Mouse (Mus musculus) neural tube, embryonic 14.5 days (tissue): ENCODE data around the gene Mtg1. TPM values are rescaled to one million over a fixed set of nuclear protein-coding genes. Genes with fewer than 3 reads are reported as not detected.
A peak's percentile ranks its signal among the peaks of the same experiment; 100 is the strongest.

Experiments
- ATAC-seq: fragments of 200-750 bp; cut with Nextera tagmentation; 2 replicates; pipeline ENCODE4 v1.8.0; 2017; ENCODE audit warnings: low read depth, mild to moderate bottlenecking, moderate TSS enrichment, moderate library complexity
- H3K27ac ChIP-seq: fragments of 300-500 bp; sonication (generic); 2 replicates; pipeline ENCODE4 v1.5.1; 2014; ENCODE audit warnings: low read depth, mild to moderate bottlenecking, control low read depth, low read length, moderate library complexity, mixed read lengths
- H3K27me3 ChIP-seq: fragments of 300-500 bp; sonication (generic); 2 replicates; pipeline ENCODE4 v1.6.1; 2014; ENCODE audit warnings: low read length; ENCODE audit not compliant: control insufficient read depth, insufficient read depth
- H3K36me3 ChIP-seq: fragments of 300-500 bp; sonication (generic); 2 replicates; pipeline ENCODE4 v1.6.1; 2014; ENCODE audit warnings: low read length, mixed read lengths; ENCODE audit not compliant: control insufficient read depth, insufficient read depth
- H3K4me1 ChIP-seq: fragments of 300-500 bp; sonication (generic); 2 replicates; pipeline ENCODE4 v1.6.1; 2014; ENCODE audit warnings: low read length; ENCODE audit not compliant: control insufficient read depth, insufficient read depth
- H3K4me2 ChIP-seq: fragments of 300-500 bp; sonication (generic); 2 replicates; pipeline ENCODE4 v1.6.1; 2014; ENCODE audit warnings: mild to moderate bottlenecking, low read depth, low read length, control low read depth
- H3K4me3 ChIP-seq: fragments of 300-500 bp; sonication (generic); 2 replicates; pipeline ENCODE4 v1.5.1; 2014; ENCODE audit warnings: low read depth, low read length, control low read depth, mixed read lengths
- H3K9ac ChIP-seq: fragments of 300-500 bp; sonication (generic); replicated peaks from 2 replicates; pipeline ENCODE4 v1.6.1; 2014; ENCODE audit warnings: low read depth, mild to moderate bottlenecking, control low read depth, low read length, mixed read lengths
- H3K9me3 ChIP-seq: fragments of 300-500 bp; sonication (generic); 2 replicates; pipeline ENCODE4 v1.6.1; 2016; ENCODE audit warnings: low read length; ENCODE audit not compliant: control insufficient read depth
- WGBS: fragments of 180-500 bp; shearing (Covaris S2); extraction: QIAGEN DNeasy Blood & Tissue Kit; methylation state at CpG from one replicate; pipeline ENCODE4 v1.1.7; 2014; 5-methylcytosine and 5-hydroxymethylcytosine counted together
- polyA plus RNA-seq: library from polyadenylated mRNA; unstranded; fragments of >200 nt; fragmentation: Nextera tagmentation; extraction: Ambion mirVana; gene quantifications from 2 replicates; pipeline ENCODE4 v1.2.1, GENCODE M21; 2014

The Mtg1 gene
- polyA plus RNA-seq, result 33.7 and 39.6 TPM in 2 replicates

DNA sequence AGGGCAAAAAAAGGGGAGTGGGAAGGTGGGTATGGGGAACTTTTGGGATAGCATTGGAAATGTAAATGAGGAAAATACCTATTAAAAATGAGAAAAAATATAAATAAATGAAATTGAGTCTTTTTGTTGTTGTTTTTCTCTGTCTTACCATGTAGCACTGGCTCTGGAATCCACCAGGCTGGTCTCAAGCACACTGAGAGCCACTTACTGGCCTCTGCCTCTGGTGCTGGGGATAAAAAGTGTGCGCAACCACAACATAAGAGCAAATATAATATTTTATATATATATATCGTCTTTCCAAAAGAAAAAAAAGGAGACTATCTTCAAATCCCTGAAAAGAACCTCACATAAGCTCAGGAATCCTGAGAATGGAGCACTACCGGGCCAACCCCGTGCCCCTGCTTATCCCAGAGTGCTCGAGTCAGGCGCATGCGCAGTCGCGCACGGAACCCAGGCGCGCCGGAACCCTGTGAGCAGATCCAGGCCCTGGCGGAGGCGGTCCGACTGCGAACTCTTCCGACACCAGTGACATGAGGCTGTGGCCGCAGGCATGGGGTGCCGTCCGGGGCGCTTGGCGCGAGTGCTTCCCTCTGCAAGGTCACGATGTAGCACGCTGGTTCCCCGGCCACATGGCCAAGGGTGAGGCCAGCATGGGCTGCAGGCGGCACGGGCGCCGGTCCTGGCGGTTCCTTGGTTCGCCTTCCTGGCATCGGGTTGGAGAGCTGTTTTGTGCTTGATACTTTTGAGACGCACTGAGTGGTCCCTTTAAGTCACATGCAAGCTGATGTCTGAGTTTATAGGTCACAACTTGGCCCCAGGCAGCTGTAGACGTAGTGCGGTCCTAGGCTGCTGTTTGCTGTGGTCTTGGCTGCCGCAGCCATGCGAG lies at the start of gene Mtg1:
TSS of gene Mtg1 (plus strand) at position 430 of the 886 bp plus-strand sequence.
- H3K9me3 ChIP-seq, result no peaks in the 10 kb centered on the region
- peak; percentile 98 for ATAC-seq
- peak within 1 kb of the TSS; percentile 92 for H3K4me2 ChIP-seq
- no peaks in the 10 kb centered on the region for H3K36me3 ChIP-seq
- peak within 1 kb of the TSS; percentile 80 for H3K4me3 ChIP-seq
- H3K4me1 ChIP-seq, result peaks cover 4% of the 10 kb centered on the region; the same call in 1 of the 2 replicates
- no peaks in the 10 kb centered on the region for H3K27me3 ChIP-seq
- WGBS, result 2% methylated on average over 38 of the region's 39 CpGs
- peak within 1 kb of the TSS; percentile 73 for H3K27ac ChIP-seq
- peak within 1 kb of the TSS; percentile 77 for H3K9ac ChIP-seq

DNA sequence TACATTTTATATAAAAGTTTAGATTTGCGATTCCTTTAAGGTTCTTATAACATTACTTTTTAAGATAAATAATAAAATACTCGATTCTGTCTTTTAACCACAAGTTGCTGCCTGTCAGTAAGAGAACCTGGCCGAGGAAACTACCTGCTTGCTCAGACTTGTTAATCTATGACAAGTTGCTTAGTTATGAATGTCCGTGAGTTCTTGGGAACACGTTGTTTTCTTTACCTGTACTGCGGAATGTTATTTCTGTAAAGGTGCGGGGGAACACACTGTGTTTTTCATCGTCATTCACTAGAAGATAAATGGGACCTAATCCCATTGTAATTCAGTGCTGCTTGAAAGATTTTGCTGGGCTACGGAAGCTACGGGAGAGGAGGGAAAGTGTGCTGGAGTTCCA lies 46.8 kb upstream of the Mtg1 start:
- Histone ChIP-seq H3K27me3 (no peaks in the 10 kb centered on the region), H3K27ac (no peak overlapping the region), H3K4me2 (no peak overlapping the region), H3K4me1 (no peaks in the 10 kb centered on the region), H3K9me3 (no peaks in the 10 kb centered on the region), H3K9ac (no peak overlapping the region), H3K4me3 (no peak overlapping the region), H3K36me3 (no peaks in the 10 kb centered on the region)
- no peak for ATAC-seq
- WGBS, result 88% methylated on average over 10 of the region's 10 CpGs

GRCm38 (mm10) chr7:140092924-140093528 lies 44.3 kb upstream of the Mtg1 start, which contains the start of gene Prap1:
Prap1 (plus strand) TSS chr7:140093395.
- no peaks in the 10 kb centered on the region for H3K9me3 ChIP-seq
- no peak within 1 kb of the TSS for H3K4me2 ChIP-seq
- H3K27ac ChIP-seq, result no peak within 1 kb of the TSS
- no peaks in the 10 kb centered on the region for H3K4me1 ChIP-seq
- WGBS, result 67% methylated on average over 5 of the region's 5 CpGs
- no peak within 1 kb of the TSS for H3K9ac ChIP-seq
- H3K4me3 ChIP-seq, result no peak within 1 kb of the TSS
- ATAC-seq, result no peak
- H3K36me3 ChIP-seq, result no peaks in the 10 kb centered on the region
- no peaks in the 10 kb centered on the region for H3K27me3 ChIP-seq

- Histone ChIP-seq H3K36me3 (no peaks in the 10 kb centered on the region), H3K4me1 (no peaks in the 10 kb centered on the region), H3K27ac (no peak overlapping the region), H3K9ac (no peak overlapping the region), H3K27me3 (no peaks in the 10 kb centered on the region), H3K4me2 (no peak overlapping the region), H3K9me3 (no peaks in the 10 kb centered on the region), H3K4me3 (no peak overlapping the region)
- WGBS, result 77% methylated on average over 5 of the region's 5 CpGs
- no peak for ATAC-seq
Measured at GRCm38 (mm10) chr7:140094954-140095353, 42.4 kb upstream of the Mtg1 start.

DNA sequence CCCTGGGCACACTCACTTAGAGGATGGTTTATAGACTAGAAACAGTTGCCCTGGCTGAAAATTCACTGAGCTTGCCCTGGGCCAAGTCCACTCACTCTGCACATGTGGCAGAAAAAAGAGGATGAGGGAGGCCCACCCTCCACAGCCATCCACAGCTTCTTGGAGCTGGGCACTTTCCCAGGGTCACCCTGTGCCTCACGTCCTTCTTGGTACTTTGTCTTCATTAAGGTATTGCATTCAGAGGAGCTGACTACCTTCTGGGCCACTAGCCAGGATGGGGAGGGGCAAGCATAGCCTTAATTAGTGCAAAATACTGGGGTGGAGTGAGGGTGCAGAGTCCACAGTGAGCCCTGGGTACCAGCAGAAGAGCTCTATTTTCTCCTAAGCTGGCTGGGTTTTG lies 41.8 kb upstream of the Mtg1 start:
- ATAC-seq, result no peak
- H3K4me3 ChIP-seq, result no peak overlapping the region
- WGBS, result 52% methylated on average over 1 of the region's 1 CpGs
- no peaks in the 10 kb centered on the region for H3K36me3 ChIP-seq
- H3K9me3 ChIP-seq, result no peaks in the 10 kb centered on the region
- no peak overlapping the region for H3K4me2 ChIP-seq
- H3K9ac ChIP-seq, result no peak overlapping the region
- no peaks in the 10 kb centered on the region for H3K27me3 ChIP-seq
- H3K27ac ChIP-seq, result no peak overlapping the region
- H3K4me1 ChIP-seq, result no peaks in the 10 kb centered on the region

DNA sequence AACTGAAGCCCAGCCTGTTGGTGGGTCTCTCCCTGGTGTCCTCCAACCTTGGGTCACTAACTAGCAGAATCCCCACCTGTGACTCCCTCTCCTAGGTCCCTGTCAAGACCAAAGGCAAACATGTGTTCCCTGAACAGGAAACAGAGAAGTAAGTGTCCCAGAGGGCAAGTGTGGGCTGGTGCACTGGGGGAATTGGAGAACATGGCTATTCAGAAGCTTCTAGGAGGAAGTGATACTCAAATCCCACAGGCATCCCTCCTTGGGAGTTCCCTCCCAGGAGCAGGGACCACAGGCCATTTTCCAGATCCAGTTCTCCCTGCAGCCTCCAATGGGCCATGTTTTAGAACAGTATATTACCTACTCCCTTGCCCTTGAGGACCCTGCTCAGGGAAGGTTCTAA lies 41.3 kb upstream of the Mtg1 start:
- H3K27me3 ChIP-seq, result no peaks in the 10 kb centered on the region
- ATAC-seq, result no peak

DNA sequence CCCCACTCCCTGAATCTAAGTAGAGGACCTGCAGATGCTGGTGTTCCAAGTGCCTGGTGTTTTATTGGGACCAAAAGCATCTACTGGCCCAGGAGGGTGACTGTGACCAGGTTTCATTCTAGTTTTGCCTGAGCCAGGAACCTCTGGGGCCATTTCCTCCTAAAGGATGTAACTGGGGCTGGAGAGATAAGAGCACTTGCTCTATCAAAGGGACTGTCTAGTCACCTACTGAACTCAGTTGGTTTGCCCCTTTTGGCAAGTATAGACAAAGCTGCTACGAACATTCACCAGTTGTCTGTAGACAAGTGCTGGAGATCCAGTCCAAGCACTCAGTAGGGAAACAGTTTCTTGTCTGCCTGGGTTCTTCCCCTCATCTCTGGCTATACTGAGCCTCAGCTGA lies 38.9 kb upstream of the Mtg1 start:
- ATAC-seq, result no peak
- WGBS, result 100% methylated on average over 1 of the region's 1 CpGs
- no peaks in the 10 kb centered on the region for H3K27me3 ChIP-seq
- H3K9ac ChIP-seq, result no peak overlapping the region
- no peaks in the 10 kb centered on the region for H3K4me1 ChIP-seq
- no peak overlapping the region for H3K4me2 ChIP-seq
- no peak overlapping the region for H3K27ac ChIP-seq
- H3K9me3 ChIP-seq, result no peaks in the 10 kb centered on the region
- no peak overlapping the region for H3K4me3 ChIP-seq
- no peaks in the 10 kb centered on the region for H3K36me3 ChIP-seq

More for the DNA sequence above, 41.3 kb upstream of the Mtg1 start:
- no peaks in the 10 kb centered on the region for H3K36me3 ChIP-seq
- H3K4me2 ChIP-seq, result no peak overlapping the region
- no peaks in the 10 kb centered on the region for H3K4me1 ChIP-seq
- no peak overlapping the region for H3K9ac ChIP-seq
- H3K4me3 ChIP-seq, result no peak overlapping the region
- no peak overlapping the region for H3K27ac ChIP-seq
- H3K9me3 ChIP-seq, result no peaks in the 10 kb centered on the region

- Histone ChIP-seq H3K4me3 (peak overlapping the region; percentile 38), H3K27me3 (no peaks in the 10 kb centered on the region), H3K27ac (no peak overlapping the region), H3K4me1 (no peaks in the 10 kb centered on the region), H3K36me3 (peaks cover 6% of the 10 kb centered on the region; the same call in 1 of the 2 replicates), H3K4me2 (peak overlapping the region; percentile 71), H3K9ac (peak overlapping the region; percentile 57), H3K9me3 (no peaks in the 10 kb centered on the region)
- WGBS, result 74% methylated on average over 10 of the region's 10 CpGs
- ATAC-seq, result no peak
Measured at GRCm38 (mm10) chr7:140101498-140101897, 35.9 kb upstream of the Mtg1 start.
